Comparison of ENCODE assay signal across 39 mouse cellular contexts in genomic region chr12:35018679-35019237, GRCm38 (mm10). TPM values are rescaled to one million over a fixed set of nuclear protein-coding genes. Genes with fewer than 3 reads are reported as not detected.
DNase-seq lines count a peak whose midpoint lies in the region; ATAC-seq and TF ChIP-seq lines count a peak whose summit lies in the region.
"Had no signal": no experiment of that assay in that cellular context is flagged by ENCODE, and none has a peak within 500 bp of the region (broad histone marks: within the 10 kb centered on the region; RNA-seq: fewer than 3 reads in every experiment).

No protein-coding gene starts in this region.

- no peaks in the 10 kb centered on the region for H3K27me3 ChIP-seq in thymus, adult 2 months (ENCODE audit: control insufficient read depth, insufficient read depth, low read length)
- H3K27me3 ChIP-seq: embryonic facial prominence, embryonic 12.5 days; heart, embryonic 12.5 days; kidney, embryonic 15.5 days; limb, embryonic 13.5 days; neural tube, embryonic 15.5 days had no signal

- ATAC-seq in CD4-positive, CD25-positive, alpha-beta regulatory T cell, adult 4 months, result no peak
- peak; percentile 78 for ATAC-seq in megakaryocyte, adult 5-6 weeks (ENCODE audit: poor library complexity, severe bottlenecking)
- ATAC-seq: forebrain, embryonic 14.5 days; inflammation-experienced regulatory T-cells, adult 6 months had no signal

- 16% methylated on average over 9 of the region's 9 CpGs for WGBS in thymus, adult 2 months

- H3K4me3 ChIP-seq in thymus, adult 2 months (ENCODE audit: control insufficient read depth, insufficient read depth, low read length), result no peak overlapping the region
- H3K4me3 ChIP-seq in bone marrow macrophage, adult 2 months (ENCODE audit: insufficient read depth, low read length), result no peak overlapping the region
- H3K4me3 ChIP-seq: embryonic facial prominence, embryonic 12.5 days; heart, embryonic 12.5 days; hindbrain, embryonic 15.5 days; kidney, embryonic 15.5 days; left cerebral cortex, adult 2 months; limb, embryonic 13.5 days; neural tube, embryonic 15.5 days had no signal

- TF ChIP-seq CTCF in thymus, adult 2 months (IDR thresholded peaks at IDR 0.05; ENCODE audit: borderline replicate concordance, control insufficient read depth, extremely low read depth, insufficient read depth, low read length, poor library complexity), result no peak
- TF ChIP-seq CTCF in bone marrow macrophage, adult 2 months (IDR thresholded peaks at IDR 0.05; ENCODE audit: low read depth, low read length), result no peak

- no peaks in the 10 kb centered on the region for H3K4me1 ChIP-seq in thymus, adult 2 months (replicated peaks; ENCODE audit: control insufficient read depth, insufficient read depth, low read length)
- peaks cover 9% of the 10 kb centered on the region for H3K4me1 ChIP-seq in bone marrow macrophage, adult 2 months (ENCODE audit: control insufficient read depth, insufficient read depth, low read length)
- H3K4me1 ChIP-seq: embryonic facial prominence, embryonic 12.5 days; heart, embryonic 12.5 days; hindbrain, embryonic 15.5 days; limb, embryonic 13.5 days; neural tube, embryonic 15.5 days had no signal

- H3K36me3 ChIP-seq in thymus, adult 2 months (ENCODE audit: control insufficient read depth, insufficient read depth, low read length), result no peaks in the 10 kb centered on the region
- H3K36me3 ChIP-seq: embryonic facial prominence, embryonic 12.5 days; heart, embryonic 12.5 days; hindbrain, embryonic 15.5 days; kidney, embryonic 15.5 days; limb, embryonic 13.5 days; neural tube, embryonic 15.5 days had no signal

- no peak for TF ChIP-seq POLR2A in thymus, adult 2 months (IDR thresholded peaks at IDR 0.05; ENCODE audit: control insufficient read depth, extremely low read depth, insufficient read depth, low read length, poor library complexity)
- TF ChIP-seq POLR2A in bone marrow macrophage, adult 2 months (IDR thresholded peaks at IDR 0.05; ENCODE audit: borderline replicate concordance, low read depth, low read length), result no peak

- H3K27ac ChIP-seq in thymus, adult 2 months (ENCODE audit: control insufficient read depth, insufficient read depth, low read length), result no peak overlapping the region
- peak overlapping the region; percentile 41 for H3K27ac ChIP-seq in bone marrow macrophage, adult 2 months (ENCODE audit: insufficient read depth, low read depth, low read length)
- H3K27ac ChIP-seq: embryonic facial prominence, embryonic 12.5 days; hindbrain, embryonic 15.5 days; kidney, embryonic 15.5 days; left cerebral cortex, adult 2 months; limb, embryonic 13.5 days; liver, embryonic 14.5 days; neural tube, embryonic 15.5 days had no signal

- DNase-seq in CD4-positive, CD25-positive, alpha-beta regulatory T cell, adult 2 months (ENCODE audit: low read depth, low spot score), result peak; percentile 8
- peak; percentile 7 for DNase-seq in thymus, adult 2 months
- DNase-seq in thymus, adult 18-20 months, result no peak
- DNase-seq in ovary, postnatal 14 days (ENCODE audit: low spot score), result no peak
- DNase-seq in adrenal gland, postnatal 4 days (ENCODE audit: low spot score in 2 of 2), result no peak
- DNase-seq: adrenal gland, postnatal 25 days; cerebellum, adult 8-10 months; cerebellum, postnatal 25 days; embryo, embryonic 11 days; gastrocnemius, postnatal 14 days; heart, adult 18-20 months; heart, postnatal 4 days; kidney, adult 11 months; kidney, postnatal 25 days; lung, embryonic 14.5 days; lung, postnatal 14 days; midbrain, embryonic 14.5 days; right cerebral cortex, adult 18-20 months; spleen, adult 18-20 months had no signal

RNA-seq across cellular contexts. Expression of gene Snx13, which starts 28.2 kb away (rescaled TPM):
- polyA plus RNA-seq in CD4-positive, CD25-positive, alpha-beta regulatory T cell, adult 4 months (2017; shearing (Covaris generic)), result 10 to 100 TPM; 25.6 to 27.6 TPM
- 5.1 and 5.5 TPM in 2 replicates for polyA plus RNA-seq in thymus, adult 2 months (2012; rRNA removed)
- polyA plus RNA-seq in bone marrow macrophage, adult 2 months (2012; ENCODE audit: insufficient read depth, insufficient read length, missing spikeins), result 39.0 and 42.0 TPM in 2 replicates
- 24.5 and 26.1 TPM in 2 replicates for total RNA-seq in megakaryocyte, adult 5-6 weeks (2015)
- 37.8 and 38.5 TPM in 2 replicates for total RNA-seq in megakaryocyte, adult 5-6 weeks (2017)
- total RNA-seq in adrenal gland, postnatal 4 days (2021), result 10 to 100 TPM; 32.3 to 35.1 TPM

RNA-seq across cellular contexts. Expression of gene Prps1l1, which starts 34.2 kb away (rescaled TPM):
- 1 to 10 TPM; 3.5 to 4.8 TPM for polyA plus RNA-seq in CD4-positive, CD25-positive, alpha-beta regulatory T cell, adult 4 months (2017; shearing (Covaris generic))
- not detected in 2 replicates for polyA plus RNA-seq in thymus, adult 2 months (2012; rRNA removed)
- not detected in 2 replicates for polyA plus RNA-seq in bone marrow macrophage, adult 2 months (2012; ENCODE audit: insufficient read depth, insufficient read length, missing spikeins)
- total RNA-seq in megakaryocyte, adult 5-6 weeks (2015), result 0.76 and 1.5 TPM in 2 replicates
- total RNA-seq in megakaryocyte, adult 5-6 weeks (2017), result 1.1 and 2.6 TPM in 2 replicates
- not detected for total RNA-seq in adrenal gland, postnatal 4 days (2021)
- total RNA-seq: adrenal gland, adult 18-20 months; adrenal gland, postnatal 25 days; gastrocnemius, postnatal 14 days; heart, adult 18-20 months; heart, postnatal 4 days; layer of hippocampus, adult 18-20 months; layer of hippocampus, postnatal 14 days; left cerebral cortex, adult 2 months; left cerebral cortex, postnatal 25 days; megakaryocyte-erythroid progenitor cell, adult 5-6 weeks had no signal
- polyA plus RNA-seq: embryonic facial prominence, embryonic 12.5 days; forebrain, embryonic 14.5 days; heart, embryonic 12.5 days; heart, postnatal 0 days; hindbrain, embryonic 15.5 days; kidney, embryonic 15.5 days; limb, embryonic 13.5 days; liver, embryonic 14.5 days; lung, embryonic 14.5 days; midbrain, embryonic 14.5 days; neural tube, embryonic 15.5 days; stomach, embryonic 16.5 days had no signal

Comparison
In these comparisons a context has a peak if more than half of its experiments do, and no peak if none do; other contexts are left out.
1. DNase-seq: peak in CD4-positive, CD25-positive, alpha-beta regulatory T cell, adult 2 months (single experiment) and thymus, adult 2 months (single experiment); none in thymus, adult 18-20 months (0 of 2), ovary, postnatal 14 days (single experiment) and adrenal gland, postnatal 4 days (0 of 2).